Mouse (Mus musculus): ENCODE measurements at regions not wholly inside any gene's neighbourhood (a gene's known extent, or its start where the extent isn't known, plus 50 kb on each side); places are given as distances from the start of the nearest gene placed in this dataset.

DNA sequence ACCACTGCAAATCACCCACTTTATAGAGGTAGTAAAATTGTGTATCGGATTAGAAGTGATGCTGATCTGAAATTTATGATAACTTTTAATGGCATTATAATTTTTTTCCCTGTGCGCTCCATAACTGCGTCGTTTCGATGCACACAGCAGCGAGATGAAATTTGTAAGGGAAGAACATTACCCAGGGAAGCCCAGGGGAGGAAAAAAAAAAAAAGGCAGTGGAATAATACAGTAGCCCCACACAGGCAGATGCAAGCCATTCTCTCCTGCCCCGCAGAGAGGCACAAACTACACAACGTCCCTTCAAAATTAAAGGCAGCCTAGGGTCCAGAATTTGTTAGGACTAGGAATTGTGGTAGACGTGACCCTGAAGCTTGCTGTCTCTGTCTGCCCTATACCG is 234.2 kb downstream of the Il20rb start:
- no peak for DNase-seq (ENCODE audit: low spot score)
